Mouse (Mus musculus): ENCODE measurements around the gene Myl9.

The Myl9 gene

DNA sequence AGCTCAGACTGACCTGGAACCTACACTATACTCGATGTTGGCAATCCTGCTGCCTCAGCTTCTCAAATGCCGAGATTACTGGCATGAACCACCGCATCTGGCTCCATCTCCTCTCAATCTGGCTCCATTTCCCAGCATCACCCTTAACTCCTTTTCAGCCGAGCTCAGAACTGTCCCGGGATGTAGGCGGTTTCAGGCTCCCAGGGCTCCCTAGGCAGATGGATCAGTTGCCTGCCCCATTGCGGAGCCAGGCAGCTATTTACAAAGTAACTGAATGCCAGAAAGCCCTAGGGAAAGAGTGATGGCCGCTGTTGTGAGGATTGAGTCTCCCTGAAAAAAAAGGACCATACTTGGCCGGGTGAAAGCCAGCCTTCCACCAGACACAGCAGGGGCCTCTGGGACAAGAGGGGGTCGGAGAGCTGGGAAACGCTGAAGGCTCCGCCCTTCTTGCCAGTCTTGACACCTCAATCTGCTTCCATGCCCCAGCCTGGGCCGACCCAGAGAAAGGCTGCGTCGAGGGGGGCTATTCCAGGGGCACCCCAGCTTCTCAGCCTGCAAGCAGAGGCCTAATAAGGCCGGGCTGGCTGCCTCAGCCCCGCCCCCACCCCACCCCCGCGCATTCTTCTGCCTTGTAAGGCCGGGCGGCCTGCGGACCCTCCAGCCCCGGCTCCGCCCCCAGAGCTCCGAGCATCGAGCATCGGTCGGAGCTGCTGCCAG is at the start of gene Myl9:
Gene Myl9 (plus strand): TSS at position 683 of the 717 bp plus-strand sequence.
- DNase-seq (ENCODE audit: low spot score), result peak; percentile 79

- DNase-seq (ENCODE audit: low spot score), result no peak
Observed at GRCm38 (mm10) chr2:156726344-156726743, 48.9 kb upstream of the Myl9 start.

DNA sequence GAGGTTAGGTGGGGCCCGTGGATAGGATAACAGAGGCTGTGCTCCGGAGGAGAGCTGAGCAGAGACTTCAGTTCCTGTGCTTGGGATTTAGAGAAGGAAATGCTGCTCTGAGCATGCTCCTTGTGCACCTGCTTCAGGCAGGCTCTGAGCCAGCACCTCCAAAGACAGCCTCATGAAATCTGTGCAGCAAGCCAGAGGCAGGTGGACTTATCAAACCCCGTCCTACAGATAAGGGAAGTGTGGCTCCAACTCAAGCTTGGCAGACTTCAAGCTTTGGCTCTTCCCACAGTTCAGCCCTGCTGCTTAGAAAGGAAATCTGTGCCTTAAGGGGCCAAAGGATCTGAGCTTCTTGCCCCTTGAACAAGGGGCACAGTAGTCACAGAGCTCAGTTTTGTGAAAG is 48.3 kb upstream of the Myl9 start:
- no peak for DNase-seq (ENCODE audit: low spot score)

DNA sequence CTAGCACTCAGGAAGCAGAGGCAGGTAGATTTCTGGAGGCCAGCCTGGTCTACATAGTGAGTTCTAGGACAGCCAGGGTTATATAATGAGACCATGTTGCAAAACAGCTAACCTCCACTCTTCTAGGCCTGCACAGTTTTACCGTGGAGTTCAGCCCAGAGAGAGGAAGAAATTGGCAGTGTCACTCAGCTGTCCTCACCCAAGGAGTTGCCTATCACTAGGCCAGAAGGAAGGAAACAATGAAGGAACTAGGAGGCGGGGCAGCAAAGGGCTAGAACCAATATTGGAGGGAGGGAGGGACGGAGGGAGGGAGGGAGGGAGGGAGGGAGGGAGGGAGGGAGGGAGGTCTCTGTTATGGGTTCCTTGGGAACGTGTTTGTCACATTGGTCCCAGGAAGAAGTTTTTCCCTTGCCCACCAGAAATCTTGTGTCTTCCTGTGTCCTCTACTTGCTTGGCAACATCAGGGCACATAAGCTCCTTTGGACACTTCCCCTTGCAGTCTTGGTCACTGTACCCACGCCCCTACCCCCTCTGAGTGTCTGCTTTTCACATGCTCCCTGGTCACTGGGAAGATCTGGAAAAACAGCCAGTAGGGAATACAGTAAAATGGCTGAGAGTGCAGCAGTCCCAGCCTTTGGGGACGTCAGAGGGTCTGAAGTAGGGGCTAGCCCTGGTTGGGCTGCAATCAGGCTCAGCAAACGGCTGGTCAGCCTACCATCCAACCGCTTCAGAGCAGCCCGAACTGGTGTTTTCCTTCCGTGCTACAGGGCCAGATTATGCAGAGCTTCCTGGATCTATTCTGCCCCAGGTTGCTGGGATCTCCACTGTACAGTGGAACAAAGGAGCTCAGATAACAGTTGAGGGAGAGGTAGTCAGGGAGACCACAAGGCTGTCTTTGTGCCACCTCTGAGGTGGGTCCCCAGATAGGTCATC is 45.4 kb upstream of the Myl9 start:
- no peak for DNase-seq (ENCODE audit: low spot score)

DNA sequence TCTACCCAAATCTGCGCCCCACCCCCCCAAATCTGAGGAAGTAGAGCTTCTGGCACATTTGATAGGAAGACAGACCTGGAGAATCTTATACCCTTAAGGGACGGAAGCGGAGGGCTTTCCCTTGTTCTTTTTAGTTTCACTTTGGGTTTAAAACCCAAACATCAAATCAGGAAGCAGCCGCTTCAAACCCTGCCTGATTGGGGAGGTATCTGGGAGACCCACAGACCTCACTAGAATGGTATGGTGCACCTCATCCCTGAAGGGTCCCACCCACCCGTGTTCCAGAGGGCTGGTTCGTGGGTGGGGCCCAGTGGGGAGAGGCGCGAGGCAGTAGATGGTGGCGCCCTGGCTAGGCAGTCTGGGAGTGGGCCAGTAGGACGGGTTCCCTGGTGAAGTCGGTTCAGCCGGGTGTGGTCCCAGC is 44.7 kb upstream of the Myl9 start:
- DNase-seq (ENCODE audit: low spot score), result no peak

- DNase-seq (ENCODE audit: low spot score), result no peak
Observed at GRCm38 (mm10) chr2:156731592-156731991, 43.6 kb upstream of the Myl9 start.

GRCm38 (mm10) chr2:156732109-156732508 is 43.1 kb upstream of the Myl9 start:
- no peak for DNase-seq (ENCODE audit: low spot score)

GRCm38 (mm10) chr2:156735761-156736335 is 39.4 kb upstream of the Myl9 start:
- no peak for DNase-seq (ENCODE audit: low spot score)

DNA sequence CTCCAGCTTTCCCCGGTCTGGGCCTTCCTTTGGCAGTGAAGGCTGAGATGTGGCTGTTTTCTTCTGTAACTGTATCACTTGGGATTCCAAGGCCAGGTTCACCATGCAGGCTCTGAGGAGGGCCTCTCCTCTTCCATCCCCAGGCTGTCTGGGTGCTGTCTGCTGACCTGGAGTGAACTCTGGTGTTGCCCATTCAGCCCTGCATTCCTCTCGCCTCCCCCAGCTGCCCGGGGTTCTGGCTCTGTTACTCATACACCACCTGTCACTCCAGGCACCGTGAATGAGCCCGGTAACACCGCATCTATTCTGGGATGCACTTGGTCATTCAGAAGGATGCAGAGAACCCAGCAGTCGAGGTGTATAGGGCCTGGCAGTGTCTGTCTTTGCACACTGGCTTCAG is 38.4 kb upstream of the Myl9 start:
- DNase-seq (ENCODE audit: low spot score), result no peak

GRCm38 (mm10) chr2:156737976-156738375 is 37.2 kb upstream of the Myl9 start:
- DNase-seq (ENCODE audit: low spot score), result no peak

- DNase-seq (ENCODE audit: low spot score), result no peak
Observed at GRCm38 (mm10) chr2:156741265-156741664, 34.0 kb upstream of the Myl9 start.

- no peak for DNase-seq (ENCODE audit: low spot score)
Observed at GRCm38 (mm10) chr2:156741998-156742397, 33.2 kb upstream of the Myl9 start.

DNA sequence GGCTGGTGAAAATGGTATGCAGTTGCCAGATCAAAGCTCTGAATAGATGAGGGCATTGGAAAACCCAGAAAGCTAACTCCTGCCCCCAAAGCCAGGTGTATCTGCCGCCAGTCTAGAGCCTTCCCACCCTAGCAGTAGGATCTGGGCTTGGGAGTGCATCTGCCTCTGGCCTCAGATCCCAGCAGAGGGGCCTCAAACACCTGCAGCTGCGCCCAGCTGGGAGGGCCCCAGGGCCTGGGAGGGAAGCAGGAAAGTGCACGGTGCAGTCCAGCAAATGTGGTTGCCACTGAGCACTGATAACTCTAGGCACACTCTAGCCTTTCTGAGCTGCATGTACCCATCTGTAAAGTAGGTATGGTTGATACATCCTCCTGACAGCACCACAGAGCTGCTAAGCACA is 32.0 kb upstream of the Myl9 start:
- no peak for DNase-seq (ENCODE audit: low spot score)

DNA sequence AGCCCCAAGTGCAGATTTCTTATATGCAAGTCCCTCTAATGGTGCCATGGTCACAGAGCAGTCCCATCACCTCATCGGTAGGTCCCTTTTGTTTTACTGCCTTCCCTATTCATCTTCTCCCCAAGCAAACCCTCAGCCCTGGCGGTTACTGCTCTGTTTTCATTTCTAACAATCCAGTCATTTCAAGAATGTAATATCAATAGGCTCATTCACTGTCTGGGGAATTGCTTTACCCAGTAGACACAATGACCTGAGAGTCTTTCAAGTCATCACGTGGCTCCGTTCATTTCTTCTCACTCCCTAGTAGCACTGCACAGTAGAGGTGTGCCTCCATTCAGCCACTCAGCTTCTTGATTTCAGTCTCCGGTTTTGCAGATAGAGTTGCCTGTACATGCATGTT is 30.8 kb upstream of the Myl9 start:
- no peak for DNase-seq (ENCODE audit: low spot score)

DNA sequence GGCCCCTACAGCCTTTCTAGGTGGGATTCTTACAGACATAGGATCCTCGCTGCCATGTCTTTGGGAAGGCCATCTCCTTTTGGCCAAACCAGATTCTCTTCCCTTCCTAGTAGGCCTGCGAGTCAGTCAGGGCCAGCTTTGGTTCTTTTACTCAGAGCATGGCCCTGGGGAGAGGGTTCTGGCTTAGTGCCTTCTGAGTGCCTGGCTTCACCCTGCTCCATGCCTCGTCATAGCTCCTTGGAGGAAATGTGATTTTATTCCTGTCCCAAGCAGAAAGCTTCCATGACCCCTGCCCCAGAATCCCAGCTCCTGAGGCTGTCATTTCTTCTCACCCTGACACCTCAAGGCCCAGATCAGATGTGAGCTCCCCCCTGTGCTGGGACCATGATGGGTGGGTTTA is 27.9 kb upstream of the Myl9 start:
- DNase-seq (ENCODE audit: low spot score), result no peak

- DNase-seq (ENCODE audit: low spot score), result no peak
Observed at GRCm38 (mm10) chr2:156749687-156750086, 25.5 kb upstream of the Myl9 start.

- no peak for DNase-seq (ENCODE audit: low spot score)
Observed at GRCm38 (mm10) chr2:156756937-156757336, 18.3 kb upstream of the Myl9 start.

DNA sequence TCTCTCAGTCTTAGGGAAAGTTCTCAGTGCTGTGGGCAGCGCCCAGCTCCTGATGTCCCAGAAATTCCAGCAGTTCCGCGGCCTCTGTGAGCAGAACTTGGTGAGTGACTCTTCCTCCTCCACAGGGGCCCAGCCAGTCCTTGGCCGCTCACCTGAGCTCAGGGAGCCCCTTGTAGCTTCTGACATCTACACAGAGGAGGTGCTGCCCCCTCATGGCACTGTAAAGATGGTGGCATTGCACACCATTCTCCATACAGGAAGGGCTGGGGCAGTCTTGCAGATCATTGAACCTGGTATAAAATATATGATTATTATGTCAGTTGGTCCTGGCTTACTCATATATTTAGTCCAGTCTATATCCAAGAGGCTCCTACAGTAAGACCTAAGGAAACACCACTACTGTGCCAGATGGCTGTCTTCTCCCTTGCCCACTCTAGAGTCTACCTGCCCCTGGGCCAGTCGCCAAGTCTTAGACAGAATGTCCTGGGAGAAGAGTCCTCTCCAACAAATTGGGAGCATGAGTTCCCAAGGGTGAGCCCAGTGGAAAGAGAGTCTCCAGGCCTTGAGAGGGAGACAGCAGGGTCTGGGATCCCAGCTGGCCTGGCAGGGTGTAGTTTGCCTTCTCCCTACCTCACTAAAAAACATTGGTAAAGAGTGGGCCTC is 14.2 kb upstream of the Myl9 start:
- DNase-seq (ENCODE audit: low spot score), result no peak

- no peak for DNase-seq (ENCODE audit: low spot score)
Observed at GRCm38 (mm10) chr2:156761521-156762278, 13.5 kb upstream of the Myl9 start.

DNA sequence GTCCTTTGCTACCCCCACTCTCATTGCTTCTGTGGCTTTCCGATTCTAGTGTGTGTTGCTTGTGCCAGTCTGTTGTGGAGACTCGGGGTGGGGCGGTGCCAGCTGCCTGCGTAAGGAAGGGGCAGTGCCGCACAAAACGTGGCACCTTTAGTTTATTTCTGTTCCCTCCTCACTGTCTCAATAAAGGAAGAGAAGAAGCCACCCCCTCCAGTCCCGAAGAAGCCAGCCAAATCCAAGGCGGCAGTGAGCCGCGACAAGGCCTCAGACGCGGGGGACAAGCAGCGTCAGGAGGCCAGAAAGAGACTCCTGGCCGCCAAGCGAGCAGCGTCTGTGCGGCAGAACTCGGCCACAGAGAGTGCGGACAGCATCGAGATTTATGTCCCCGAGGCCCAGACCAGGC is 12.7 kb upstream of the Myl9 start:
- no peak for DNase-seq (ENCODE audit: low spot score)

DNA sequence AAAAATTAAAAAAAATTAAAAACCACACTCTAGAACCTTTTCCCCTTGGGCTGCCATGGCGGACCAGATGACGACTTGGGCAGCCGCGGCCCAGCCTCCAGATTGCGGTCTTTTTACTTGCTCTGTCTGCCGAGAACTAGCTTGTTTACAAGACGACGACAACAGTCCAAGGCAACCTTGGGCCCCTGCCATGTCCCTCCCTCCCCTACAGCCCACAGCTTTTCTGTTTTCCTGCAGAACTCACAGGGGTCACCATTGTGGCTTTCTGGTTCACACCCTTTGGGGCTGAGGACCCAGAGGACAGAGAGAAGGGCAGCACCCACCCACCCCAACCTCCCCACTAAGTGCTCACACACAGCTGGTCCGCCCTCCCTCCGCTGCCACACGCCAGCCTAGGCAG is 12.1 kb upstream of the Myl9 start:
- DNase-seq (ENCODE audit: low spot score), result no peak

DNA sequence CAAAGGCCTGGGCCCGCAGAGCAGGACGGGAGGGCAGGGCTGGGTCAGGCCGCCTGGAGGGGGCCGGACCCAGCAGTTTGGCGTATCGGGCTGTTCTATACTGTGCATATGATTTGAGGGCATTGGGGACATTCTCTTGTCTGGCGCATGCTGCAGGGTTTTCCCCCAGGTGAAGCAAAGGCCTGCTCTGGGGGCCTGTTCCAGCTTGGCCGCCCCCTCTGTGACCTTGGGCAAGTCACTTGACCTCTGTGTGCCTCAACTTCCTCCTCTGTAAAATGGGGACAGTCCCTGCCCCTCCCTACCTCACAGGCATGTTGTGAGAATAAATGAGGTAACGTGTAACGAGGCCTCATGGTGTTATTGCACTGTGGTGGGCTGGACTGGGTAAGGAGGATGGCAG is 11.2 kb upstream of the Myl9 start:
- no peak for DNase-seq (ENCODE audit: low spot score)

Measured in yolk sac, embryonic 10.5 days (tissue).